Mouse (Mus musculus): ENCODE measurements around the gene Lmo2. TPM values are rescaled to one million over a fixed set of nuclear protein-coding genes. Genes with fewer than 3 reads are reported as not detected.

The Lmo2 gene
- total and polyA plus RNA-seq, 3 experiments = 43.3 to 108 (median 63.6) TPM

- TF ChIP-seq NRF1 (IDR thresholded peaks at IDR 0.05; ENCODE audit: low read depth, low read length) (no peak), ZC3H11A (IDR thresholded peaks at IDR 0.05; ENCODE audit: low read depth, low read length) (no peak), USF2 (conservative IDR thresholded peaks at IDR 0.05; ENCODE audit: low read depth, low read length) (no peak), CHD1 (IDR thresholded peaks at IDR 0.05; ENCODE audit: low read depth, low read length) (no peak), RAD21 (IDR thresholded peaks at IDR 0.05; ENCODE audit: low read depth, low read length) (no peak), POLR2A (IDR thresholded peaks at IDR 0.05; ENCODE audit: low read depth, low read length) (no peak), PAX5 (IDR thresholded peaks at IDR 0.05; ENCODE audit: low read length) (no peak), NELFE (IDR thresholded peaks at IDR 0.05; ENCODE audit: low read depth, low read length) (no peak), USF1 (IDR thresholded peaks at IDR 0.05; ENCODE audit: low read depth, low read length) (no peak), SMC3 (IDR thresholded peaks at IDR 0.05; ENCODE audit: low read depth, low read length) (no peak), MXI1 (IDR thresholded peaks at IDR 0.05; ENCODE audit: low read depth, low read length) (no peak), MAX (IDR thresholded peaks at IDR 0.05; ENCODE audit: low read length) (no peak), ELF1 (IDR thresholded peaks at IDR 0.05; ENCODE audit: low read depth, low read length) (no peak), TBP (conservative IDR thresholded peaks at IDR 0.05; ENCODE audit: low read depth, low read length) (no peak), BHLHE40 (IDR thresholded peaks at IDR 0.05; ENCODE audit: low read depth, low read length) (no peak), GABPA (IDR thresholded peaks at IDR 0.05; ENCODE audit: insufficient replicate concordance, low read depth, low read length) (no peak), KAT2A (IDR thresholded peaks at IDR 0.05; ENCODE audit: insufficient replicate concordance, low read length) (no peak), MEF2A (IDR thresholded peaks at IDR 0.05; ENCODE audit: borderline replicate concordance, low read depth, low read length) (no peak)
- dilution Hi-C loops (cut with MboI; ENCODE audit: extremely low pct_ligation_motif_present, extremely low pct_unique_long_range_greater_than_20kb, low sequenced_read_pairs) = no loop called here
- H3K27me3 ChIP-seq (replicated peaks) = no peaks in the 10 kb centered on the region
- no peak overlapping the region for H3K4me2 ChIP-seq (ENCODE audit: insufficient read depth, low read depth, poor library complexity, severe bottlenecking)
- H3K4me3 ChIP-seq (replicated peaks in 1 of 3; ENCODE audit: low read depth in 2 of 3, low read length in 2 of 3, poor library complexity in 1 of 3) = no peak overlapping the region
- DNase-seq (ENCODE audit: extremely low read depth) = no peak
- no peak overlapping the region for H3K27ac ChIP-seq (ENCODE audit: insufficient read depth, low read depth)
- no peaks in the 10 kb centered on the region for H3K79me2 ChIP-seq (replicated peaks; ENCODE audit: control insufficient read depth, extremely low read depth, insufficient read depth, poor library complexity, severe bottlenecking)
- H3K4me1 ChIP-seq (ENCODE audit: control insufficient read depth in 1 of 2, insufficient read depth in 2 of 2) = peaks cover 0 to 25% of the 10 kb centered on the region in 2 experiments; a peak in 2 of 4 replicates
- H3K36me3 ChIP-seq (replicated peaks in 1 of 2; ENCODE audit: control insufficient read depth in 1 of 2, insufficient read depth in 1 of 2, low read length in 1 of 2) = no peaks in the 10 kb centered on the region
- H3K9ac ChIP-seq (ENCODE audit: insufficient read depth, low read depth) = no peak overlapping the region
- H3K9me3 ChIP-seq (replicated peaks; ENCODE audit: low read length) = no peaks in the 10 kb centered on the region
- in situ Hi-C loops (cut with MboI; ENCODE audit: low pct_ligation_motif_present, low pct_unique_long_range_greater_than_20kb, low sequenced_read_pairs) = loop anchor here (25.0 kb wide), 1 partner anchor 527 kb away; no protein-coding TSS in a partner anchor
Measured at GRCm38 (mm10) chr2:103989724-103990123, 31.9 kb downstream of the Lmo2 start.

- dilution Hi-C loops (cut with MboI; ENCODE audit: extremely low pct_ligation_motif_present, extremely low pct_unique_long_range_greater_than_20kb, low sequenced_read_pairs) = no loop called here
- DNase-seq (ENCODE audit: extremely low read depth) = no peak
- Histone ChIP-seq H3K36me3 (replicated peaks in 1 of 2; ENCODE audit: control insufficient read depth in 1 of 2, insufficient read depth in 1 of 2, low read length in 1 of 2) (no peaks in the 10 kb centered on the region), H3K79me2 (replicated peaks; ENCODE audit: control insufficient read depth, extremely low read depth, insufficient read depth, poor library complexity, severe bottlenecking) (no peaks in the 10 kb centered on the region), H3K4me1 (ENCODE audit: control insufficient read depth in 1 of 2, insufficient read depth in 2 of 2) (peaks cover 0 to 25% of the 10 kb centered on the region in 2 experiments; a peak in 2 of 4 replicates), H3K9ac (ENCODE audit: insufficient read depth, low read depth) (no peak overlapping the region), H3K4me2 (ENCODE audit: insufficient read depth, low read depth, poor library complexity, severe bottlenecking) (no peak overlapping the region), H3K9me3 (replicated peaks; ENCODE audit: low read length) (no peaks in the 10 kb centered on the region), H3K27me3 (replicated peaks) (no peaks in the 10 kb centered on the region), H3K27ac (ENCODE audit: insufficient read depth, low read depth) (no peak overlapping the region), H3K4me3 (replicated peaks in 1 of 3; ENCODE audit: low read depth in 2 of 3, low read length in 2 of 3, poor library complexity in 1 of 3) (no peak overlapping the region)
- in situ Hi-C loops (cut with MboI; ENCODE audit: low pct_ligation_motif_present, low pct_unique_long_range_greater_than_20kb, low sequenced_read_pairs) = loop anchor here (25.0 kb wide), 1 partner anchor 529 kb away; no protein-coding TSS in a partner anchor
- TF ChIP-seq CHD1 (IDR thresholded peaks at IDR 0.05; ENCODE audit: low read depth, low read length) (no peak), CTCF (conservative IDR thresholded peaks at IDR 0.05 in 1 of 2, IDR thresholded peaks at IDR 0.05 in 1 of 2; ENCODE audit: low read depth in 2 of 2, low read length in 2 of 2) (peak in 1 of 2 experiments; percentile 23; a peak in 1 of 4 replicates)
Measured at GRCm38 (mm10) chr2:103991303-103991702, 33.5 kb downstream of the Lmo2 start.
